Mouse (Mus musculus) erythroid progenitor cell, adult 5-6 weeks (primary cell): ENCODE results near the gene Cemip2. TPM values are rescaled to one million over a fixed set of nuclear protein-coding genes. Genes with fewer than 3 reads are reported as not detected.

Experiments used
- ATAC-seq: replicated peaks from 2 replicates; pipeline ENCODE4 v1.8.0; 2016; ENCODE audit warnings: moderate number of reproducible peaks, mild to moderate bottlenecking, moderate TSS enrichment, inconsistent platforms; ENCODE audit not compliant: poor library complexity, low FRiP score, severe bottlenecking
- total RNA-seq, 2 experiments: library from RNA; stranded (forward) in 1 of 2; stranded (reverse) in 1 of 2; fragments of 150-400 nt in 1 of 2; fragments of 186-747, 209-891 nt in 1 of 2; gene quantifications; 2 replicates each; pipeline versions ENCODE4 v1.2.3 to v1.2.4; 2015 to 2017; ENCODE audit warnings: low replicate concordance in 2 of 2

The Cemip2 gene
- total RNA-seq, 2 experiments from 2014 or later = 1.7 to 3.8 TPM

DNA sequence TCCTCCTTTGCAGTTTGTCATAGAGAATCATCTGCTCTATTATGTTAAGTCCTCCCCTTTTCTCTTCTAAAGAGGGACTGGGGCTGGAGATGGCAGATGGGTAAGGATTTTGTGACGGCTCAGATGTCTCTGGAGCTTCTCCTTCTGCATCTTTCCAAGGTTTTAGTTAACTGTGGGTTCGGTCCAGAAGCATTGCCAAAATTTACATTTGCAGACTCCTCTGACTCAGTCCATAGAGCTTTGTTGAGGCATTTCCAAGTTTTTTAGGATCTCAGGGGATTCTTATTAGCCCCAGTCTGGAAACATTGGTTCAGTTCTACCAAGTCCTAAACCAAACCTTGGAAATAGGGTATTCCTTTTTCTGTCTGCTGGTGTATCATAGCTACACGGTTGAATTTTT lies 1.5 kb upstream of the Cemip2 start:
- ATAC-seq = no peak

DNA sequence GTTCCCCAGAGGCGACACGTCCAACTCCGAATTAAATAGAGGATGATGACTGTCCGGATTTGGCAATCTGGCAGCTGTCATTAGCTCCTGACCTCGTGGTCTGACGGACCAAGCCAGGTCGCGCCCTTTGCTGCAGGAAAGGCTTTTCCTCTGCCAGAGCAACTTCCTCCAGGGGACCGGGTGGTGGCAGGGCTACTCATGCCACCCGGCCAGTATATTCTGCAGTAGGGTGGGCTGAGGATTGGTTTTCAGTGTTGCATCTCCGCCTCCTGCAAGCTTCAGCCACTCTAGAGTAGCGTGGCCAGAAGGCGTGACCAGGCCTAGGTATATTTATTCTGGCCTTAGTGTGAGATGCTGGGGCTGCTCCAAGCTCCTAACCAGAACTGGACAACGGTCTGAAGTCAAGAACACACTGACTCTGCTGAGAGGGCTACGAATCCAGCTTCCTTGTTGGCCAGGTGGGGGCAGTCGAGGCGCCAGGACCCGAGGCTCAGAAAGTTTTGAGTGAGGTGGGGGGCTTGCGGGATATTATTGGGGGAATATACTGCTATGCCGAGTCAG lies 891 bp upstream of the Cemip2 start:
- no peak for ATAC-seq

DNA sequence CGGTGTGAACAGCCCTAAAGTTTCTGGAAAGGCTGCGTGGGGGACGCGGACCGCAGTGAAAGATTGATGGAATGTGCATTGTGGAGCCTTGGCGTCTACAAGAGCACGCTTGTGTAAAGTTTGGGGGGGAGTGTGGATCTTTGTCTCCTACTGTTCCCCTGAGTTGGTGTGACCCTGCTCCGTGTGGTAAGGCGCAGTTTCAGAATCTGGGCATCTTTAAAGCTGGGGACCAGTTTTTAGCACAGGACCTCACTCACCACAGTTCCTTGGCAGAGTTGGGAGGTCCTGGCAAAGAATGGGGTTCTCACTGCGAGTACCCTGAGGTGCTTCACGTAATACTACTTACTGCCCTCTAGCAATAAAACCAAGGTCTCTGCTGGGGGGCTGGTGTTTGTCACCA lies 964 bp downstream of the Cemip2 start:
- no peak for ATAC-seq

DNA sequence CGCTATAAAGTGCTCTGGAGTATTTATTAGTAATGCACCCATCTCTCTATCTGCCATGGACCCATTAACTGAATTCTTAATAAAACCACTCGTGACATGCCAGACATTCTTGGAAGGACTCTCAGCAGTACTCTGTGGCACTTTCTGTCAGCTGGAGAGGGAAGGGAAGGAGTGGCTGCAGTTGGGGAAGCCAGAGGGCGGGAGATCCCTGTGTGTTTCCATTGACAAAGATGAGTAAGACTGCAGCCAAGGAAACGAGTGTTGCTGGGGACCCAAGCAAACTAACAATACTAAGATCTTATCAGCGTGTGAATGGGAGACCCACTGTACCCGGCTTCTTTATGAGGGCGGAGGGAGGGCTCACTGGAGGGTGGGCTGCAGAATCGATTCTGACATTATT lies 2.5 kb downstream of the Cemip2 start:
- ATAC-seq = no peak

DNA sequence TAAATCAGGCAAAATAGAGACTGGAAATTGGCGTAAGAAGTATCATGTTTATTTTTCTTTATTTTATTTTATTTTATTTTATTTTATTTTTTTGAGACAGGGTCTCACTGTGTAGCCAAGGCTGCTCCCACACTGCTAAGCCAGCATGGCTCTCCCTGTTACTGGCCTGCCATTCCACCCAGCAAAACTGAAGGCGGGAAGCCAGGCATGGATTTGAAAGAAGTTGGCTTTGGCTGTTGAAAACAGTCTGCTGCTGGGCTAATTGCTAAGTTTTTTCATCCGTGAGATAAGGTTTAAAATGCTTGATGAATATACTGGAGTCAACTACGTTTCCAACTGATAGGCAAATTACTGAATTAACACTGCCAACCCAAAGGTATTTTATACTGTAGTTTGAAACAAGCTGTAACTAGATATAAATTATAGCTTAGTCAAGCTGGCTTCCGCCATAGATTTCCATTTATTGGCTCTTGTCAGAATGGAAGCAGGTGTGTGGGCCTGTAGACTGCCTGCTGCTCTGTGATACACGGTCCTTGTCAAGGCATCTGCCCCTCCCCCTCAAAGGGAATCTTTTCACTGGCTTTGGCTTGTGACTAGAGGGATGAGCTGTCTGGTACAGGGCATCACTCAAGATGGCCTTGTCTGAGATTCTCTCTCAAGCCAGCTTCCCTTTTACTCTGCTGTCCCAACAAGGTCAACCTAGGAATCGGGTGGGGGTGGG lies 3.1 kb downstream of the Cemip2 start:
- no peak for ATAC-seq

DNA sequence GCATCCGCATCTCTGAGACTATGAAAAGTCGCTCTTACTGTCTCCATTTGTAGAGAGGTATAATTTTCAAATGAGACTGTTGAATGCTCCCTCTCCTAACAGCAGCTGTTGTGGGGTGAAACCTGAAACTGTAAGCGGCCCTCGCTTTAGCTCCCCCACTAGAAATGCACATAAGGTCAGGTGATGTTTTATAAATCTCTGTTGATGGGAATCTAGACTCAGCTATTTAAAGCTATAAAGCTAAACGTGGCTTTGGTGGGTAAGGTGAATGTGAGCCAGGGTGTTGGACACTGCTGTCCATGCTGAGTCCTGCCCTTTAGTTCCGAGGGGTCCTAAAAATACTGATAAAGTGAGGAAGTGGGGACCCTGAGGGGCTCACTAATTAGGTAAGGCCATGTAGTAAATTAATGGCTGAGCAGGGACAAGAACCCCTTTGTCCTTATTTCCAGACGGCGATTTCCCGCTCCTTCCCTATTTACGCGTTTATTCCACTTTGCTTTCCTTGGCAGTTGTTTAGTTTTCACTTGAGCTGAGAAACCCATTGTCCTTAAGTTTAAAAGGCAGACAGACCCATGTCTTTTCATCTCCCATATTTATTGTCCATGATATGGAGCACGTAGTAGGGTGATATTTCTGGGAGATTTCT lies 3.8 kb downstream of the Cemip2 start:
- no peak for ATAC-seq

DNA sequence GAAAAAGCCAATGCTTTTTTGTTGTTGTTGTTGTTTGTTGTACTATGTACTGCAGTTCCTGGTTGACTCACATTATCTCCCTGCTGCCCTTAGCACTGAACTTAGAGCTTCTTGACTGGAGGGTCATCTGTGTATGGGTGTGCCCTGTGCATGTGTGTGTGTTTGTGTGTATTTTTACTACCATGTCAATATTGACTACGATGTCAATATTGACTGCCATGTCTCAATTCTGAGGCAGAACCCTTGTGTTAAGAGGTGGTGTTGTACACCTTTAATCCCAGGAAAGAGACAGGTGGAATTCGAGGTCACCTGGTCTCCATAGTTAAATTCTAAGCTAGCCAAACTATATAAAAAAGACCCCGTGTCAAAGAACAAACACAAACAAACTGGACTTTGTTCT lies 5.6 kb downstream of the Cemip2 start:
- no peak for ATAC-seq

DNA sequence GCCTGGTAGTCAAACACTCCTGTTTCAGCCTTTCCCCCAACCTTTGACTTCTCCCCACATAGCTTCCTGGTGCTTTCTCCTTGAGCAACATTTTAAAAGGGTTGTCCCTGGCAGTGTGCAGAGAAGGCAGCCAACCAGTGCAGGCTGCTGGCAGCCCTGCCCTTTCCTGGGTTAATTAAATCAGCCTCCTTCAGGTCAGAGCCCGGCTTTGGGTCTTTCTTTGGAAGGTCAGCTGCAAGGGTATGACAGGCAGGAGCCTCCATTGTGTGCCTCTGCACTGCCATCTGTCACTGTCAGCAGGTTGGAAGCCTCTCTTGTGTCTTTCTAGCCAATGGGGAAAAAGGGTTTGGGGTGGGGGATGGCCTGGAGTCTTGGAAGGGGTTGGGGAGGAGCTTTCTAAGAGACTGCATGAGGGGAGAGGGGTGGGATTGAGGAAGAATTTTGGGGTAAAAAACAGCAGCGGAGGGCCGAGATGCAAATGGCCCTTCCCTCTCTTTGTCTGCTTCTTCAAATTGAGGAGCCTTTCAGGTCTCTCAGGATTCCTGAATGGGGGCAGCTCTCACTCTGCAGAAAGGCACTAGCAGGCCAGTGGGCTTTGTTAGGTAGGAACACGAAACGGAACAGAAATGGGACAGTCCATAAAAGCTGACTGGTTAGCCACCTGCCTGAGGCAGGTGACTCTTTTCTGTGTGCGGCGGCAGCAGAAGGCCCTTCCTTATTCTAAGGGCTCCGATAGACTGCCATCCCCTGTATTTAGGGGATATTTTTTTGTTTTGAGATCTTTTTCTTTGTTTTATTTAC lies 6.4 kb downstream of the Cemip2 start:
- no peak for ATAC-seq

DNA sequence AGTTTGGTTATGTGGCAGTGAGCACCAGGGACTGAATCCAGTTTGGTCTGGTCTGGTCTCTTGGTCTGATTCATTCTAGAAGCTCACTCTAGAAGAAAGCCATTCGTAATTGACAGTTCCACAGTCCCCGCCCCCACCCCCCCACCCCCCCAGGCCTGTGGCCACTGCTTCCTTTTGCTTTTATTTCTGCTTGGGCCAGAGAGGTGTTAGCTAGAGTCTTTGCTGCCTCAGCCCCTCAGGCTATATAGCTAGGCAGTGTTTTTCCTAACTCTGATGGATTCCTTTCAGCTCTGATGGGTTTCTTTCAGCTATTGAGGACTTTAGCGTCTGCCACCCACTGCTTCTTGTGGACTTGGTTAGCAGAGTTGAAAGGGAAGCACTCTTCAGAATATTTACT lies 7.0 kb downstream of the Cemip2 start:
- ATAC-seq = no peak

DNA sequence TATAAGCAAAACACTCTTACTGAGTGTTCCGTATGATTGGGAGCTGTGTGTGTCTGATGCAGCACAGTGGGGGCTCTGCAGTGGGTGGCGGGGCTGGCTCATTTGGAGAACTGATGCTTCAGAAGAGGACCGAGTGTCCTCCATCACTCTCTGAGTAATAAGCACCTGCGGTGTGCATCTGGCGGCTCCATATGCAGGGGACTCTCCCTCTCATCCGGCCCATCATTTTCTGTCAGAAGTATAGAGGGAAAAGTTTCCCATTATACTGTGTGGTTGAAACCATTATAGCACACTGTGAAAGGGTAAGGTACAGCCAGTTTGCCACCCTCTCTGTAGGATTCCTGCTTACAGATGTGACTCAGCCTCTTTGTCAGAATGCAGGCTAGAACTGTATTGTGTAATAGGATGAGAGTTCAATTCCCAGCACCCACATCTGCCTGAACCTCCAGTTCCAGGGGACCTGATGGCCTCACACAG lies 8.9 kb downstream of the Cemip2 start:
- ATAC-seq = no peak

DNA sequence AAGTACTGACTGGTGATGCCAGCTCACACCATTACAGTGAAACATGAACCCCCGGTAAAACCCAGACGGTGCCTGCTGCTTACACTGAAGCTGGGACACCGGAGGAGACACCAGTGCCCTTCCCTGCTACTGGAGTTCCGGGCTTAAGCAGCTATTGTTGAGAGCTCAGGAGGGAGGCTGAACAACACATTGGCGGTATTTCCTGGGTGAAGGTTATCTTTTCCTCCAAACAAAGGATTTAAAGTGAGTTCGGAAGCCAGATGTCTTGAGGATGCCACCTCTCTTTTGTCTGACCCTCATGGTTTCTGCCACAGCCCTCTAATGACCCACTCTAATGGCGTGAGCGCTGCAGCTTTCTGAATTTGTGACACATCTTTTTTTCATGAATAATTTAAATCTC lies 10.9 kb downstream of the Cemip2 start:
- no peak for ATAC-seq

DNA sequence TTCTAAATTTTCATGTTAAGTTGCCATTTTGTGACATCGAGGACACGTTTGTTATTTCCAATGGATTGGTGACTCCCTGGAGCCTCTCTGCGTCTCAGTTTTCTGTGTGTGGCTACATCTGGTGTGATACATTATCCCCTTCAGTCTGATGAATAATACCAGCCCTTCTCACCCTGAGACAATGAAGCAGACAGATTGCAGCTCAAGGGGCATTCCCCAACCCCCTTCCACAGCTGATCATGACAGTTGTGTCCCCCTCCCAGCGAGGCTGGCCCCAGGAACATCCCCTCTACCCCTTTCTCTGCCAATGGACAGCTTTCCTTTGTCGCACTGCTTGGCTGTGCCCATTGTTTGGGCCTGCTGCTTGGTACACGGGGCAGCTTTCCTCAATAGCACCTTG lies 11.5 kb downstream of the Cemip2 start:
- ATAC-seq = no peak

DNA sequence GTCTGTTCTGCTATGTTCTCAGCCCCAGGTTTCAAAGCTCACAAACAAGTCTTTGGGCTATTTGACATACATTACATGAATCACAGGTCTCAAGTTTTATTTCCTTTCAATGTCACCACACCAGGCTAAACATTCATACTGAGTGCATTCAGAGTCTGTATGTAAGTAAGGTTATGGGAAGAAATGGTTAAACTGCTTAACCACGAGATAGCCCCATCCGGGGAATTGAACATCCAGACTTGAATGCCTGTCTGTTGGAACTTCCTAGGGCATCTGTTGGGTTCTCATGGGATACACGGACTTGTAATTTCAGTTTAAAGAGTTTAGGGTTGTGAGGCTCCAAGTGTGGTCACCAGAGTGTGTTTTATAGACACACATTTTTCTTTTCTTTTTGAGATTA lies 13.2 kb downstream of the Cemip2 start:
- ATAC-seq = no peak

DNA sequence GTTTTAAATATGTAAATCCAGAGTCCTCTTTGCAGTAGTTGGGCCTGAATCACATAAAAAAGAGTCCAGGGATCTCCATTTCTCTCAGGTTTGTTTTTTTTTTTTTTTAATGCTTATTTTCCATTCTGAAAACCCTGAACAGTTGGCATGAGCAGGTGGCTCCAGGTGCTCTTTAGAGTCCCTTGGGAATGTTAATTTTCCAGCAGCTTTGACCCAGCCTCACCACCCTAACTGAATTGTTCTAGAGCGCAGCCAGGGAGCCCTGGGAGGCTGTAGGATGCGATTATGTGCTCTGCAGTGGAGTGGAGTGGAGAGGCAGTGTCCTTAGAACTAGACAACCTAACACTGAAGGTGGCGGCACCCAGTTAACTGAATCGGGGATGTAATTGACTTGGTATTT lies 13.7 kb downstream of the Cemip2 start:
- ATAC-seq = no peak

DNA sequence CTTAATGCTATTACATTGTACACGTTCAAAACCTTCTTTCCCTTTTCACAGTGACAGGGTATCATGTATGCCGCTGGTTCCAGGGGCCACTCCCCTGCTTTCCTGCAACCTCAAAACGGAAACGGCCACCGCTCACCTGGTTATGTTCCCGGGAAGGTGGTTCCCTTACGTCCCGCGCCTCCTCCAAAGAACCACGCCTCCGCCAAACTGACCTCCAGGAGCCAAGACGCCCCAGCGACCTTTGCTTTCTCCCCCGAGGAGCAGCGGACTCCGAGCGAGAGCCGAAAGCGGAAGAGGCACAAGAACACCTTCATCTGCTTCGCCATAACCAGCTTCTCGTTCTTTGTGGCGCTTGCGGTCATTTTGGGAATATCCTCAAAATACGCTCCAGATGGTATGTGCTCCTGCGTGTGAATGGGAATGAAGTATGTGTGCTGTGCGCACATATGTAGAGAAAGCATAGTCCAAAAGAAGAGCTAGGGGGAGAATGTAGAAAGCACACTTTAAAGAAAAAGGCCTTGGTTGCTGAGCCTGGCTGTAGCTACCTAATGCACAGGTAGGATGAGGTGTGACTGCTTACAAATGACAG lies 14.5 kb downstream of the Cemip2 start:
- ATAC-seq = no peak

DNA sequence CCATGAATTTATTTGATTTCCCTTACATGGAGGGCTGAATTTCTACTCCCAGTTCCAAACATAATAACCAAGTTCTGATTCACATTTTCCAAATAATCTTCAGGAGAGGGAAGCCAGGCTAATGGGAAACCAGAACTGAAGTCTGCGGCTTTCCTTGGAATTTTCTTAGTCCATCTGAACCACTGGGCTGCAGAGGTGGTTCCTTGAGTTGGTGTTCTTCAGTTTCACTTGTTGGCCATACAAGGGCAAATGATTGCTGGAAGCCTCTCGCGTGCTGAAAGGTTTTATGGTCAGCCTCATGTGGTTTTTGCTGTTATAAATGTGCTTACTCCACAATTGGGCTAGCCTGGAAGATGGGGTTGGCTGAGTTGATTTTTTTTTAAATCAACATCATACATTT lies 16.4 kb downstream of the Cemip2 start:
- no peak for ATAC-seq

DNA sequence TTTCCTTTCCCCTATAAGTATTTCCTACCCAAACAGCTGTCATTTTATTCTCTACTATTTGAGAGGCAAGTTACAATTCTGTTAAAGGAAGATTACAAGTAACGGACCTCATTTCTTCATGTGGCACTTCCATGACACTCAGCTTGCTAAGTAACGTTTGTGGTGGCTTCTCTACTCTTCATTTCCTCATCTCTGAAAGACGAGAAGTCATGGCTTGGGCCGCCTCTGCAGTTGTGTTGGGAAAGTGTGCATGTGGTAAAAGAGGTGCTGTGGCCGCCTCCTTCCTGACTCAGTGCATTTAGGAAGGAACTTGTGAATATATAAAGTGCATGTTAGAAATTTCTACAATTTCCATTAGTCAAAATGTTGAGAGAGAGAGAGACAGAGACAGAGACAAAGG lies 18.2 kb downstream of the Cemip2 start:
- ATAC-seq = no peak

DNA sequence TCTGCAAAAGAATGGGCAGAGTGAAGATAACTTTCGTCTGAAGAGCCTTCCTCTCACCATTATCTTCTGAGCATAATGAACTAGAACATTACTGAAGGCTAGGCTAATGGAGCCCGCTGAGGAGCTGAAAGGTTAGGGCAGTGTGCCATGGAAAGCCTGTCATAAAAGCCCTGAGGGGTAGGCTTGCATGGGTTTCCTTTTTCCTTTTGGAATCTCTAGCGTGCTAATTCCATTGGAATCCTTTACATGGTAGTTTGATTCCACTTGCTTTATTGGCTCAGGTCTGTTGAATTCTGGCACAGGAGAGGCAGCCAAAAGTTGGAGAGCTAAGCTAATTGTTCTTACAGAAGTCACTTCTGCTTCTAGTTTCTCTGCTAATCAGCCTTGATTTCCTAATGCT lies 20.6 kb downstream of the Cemip2 start:
- ATAC-seq = no peak

DNA sequence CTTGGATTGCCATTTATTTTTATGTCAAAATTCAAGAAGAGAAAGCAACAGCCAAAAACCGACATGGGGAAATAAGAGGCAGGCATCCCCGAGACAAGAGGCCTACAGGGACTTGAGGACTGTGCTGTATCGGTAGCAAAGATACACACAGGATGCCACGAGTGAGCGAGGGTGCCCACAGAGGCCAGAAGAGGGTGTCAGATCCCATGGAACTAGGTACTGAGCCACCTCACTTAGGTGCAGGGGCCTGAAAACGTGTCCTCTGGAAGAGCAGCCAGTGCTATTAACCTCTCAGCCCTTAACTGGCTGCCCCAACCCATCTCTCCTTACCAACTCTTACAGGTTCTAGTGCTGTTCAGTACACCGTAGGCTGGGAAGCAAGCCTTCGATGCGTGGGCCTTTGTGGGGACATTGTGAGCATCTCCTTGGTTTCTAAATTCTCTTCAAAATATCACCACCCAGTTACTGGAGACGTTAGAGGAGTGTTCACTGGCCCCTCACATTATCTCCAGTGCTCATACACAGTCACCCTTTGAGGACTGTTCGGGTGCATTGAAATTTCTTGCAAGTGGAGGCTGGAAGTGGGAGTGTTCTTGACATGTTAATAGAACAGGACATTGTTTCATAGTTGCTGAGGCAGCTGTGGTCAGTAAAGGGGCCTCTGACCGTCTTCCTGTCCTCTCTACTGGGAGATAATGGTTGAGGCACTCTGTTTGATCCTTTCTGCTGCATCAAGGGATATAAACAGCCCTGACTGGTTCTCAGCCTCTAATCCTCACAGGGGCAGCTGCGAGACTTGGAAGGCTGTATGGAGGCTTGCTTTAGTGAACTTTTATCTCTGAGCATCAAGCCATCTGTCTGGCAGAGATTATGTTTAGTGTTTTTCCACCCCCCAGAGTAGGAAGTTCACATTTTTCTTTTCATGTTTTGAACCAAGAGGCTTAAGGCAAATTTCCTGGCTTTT lies 21.6 kb downstream of the Cemip2 start:
- peak; percentile 54 for ATAC-seq
